Mouse (Mus musculus): ENCODE data around the gene Aox4. TPM values are rescaled to one million over a fixed set of nuclear protein-coding genes. Genes with fewer than 3 reads are reported as not detected.

Gene Aox4
- not detected in 2 replicates for polyA plus RNA-seq (2012; ENCODE audit: insufficient read depth, insufficient read length, missing spikeins)

DNA sequence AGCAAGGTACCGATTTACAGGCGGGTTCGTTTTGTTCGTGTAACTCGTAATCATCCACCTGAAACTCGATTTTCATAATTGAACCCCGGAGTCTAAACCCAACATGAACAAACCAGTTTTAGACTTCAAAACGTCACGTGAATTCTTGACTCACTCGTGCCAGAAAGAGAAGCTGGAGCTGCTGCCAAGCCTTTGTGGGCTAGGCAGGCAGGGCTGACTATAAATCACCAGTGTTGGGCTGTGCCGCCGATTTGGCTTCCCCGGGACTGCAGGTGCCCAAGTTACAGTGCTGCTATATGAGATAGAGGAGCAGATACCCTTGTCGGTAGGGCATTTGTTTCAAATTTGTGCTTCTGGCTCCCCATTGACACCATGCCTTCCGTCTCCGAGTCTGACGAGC lies at the start of gene Aox4:
TSS of gene Aox4 (plus strand) at position 195 of the 400 bp plus-strand sequence.
- Histone ChIP-seq H3K4me3 (ENCODE audit: insufficient read depth, low read depth, low read length) (no peak within 1 kb of the TSS), H3K4me1 (ENCODE audit: control insufficient read depth, insufficient read depth, insufficient read length, low read length) (no peaks in the 10 kb centered on the region), H3K27ac (replicated peaks; ENCODE audit: low read depth, low read length) (no peak within 1 kb of the TSS)

DNA sequence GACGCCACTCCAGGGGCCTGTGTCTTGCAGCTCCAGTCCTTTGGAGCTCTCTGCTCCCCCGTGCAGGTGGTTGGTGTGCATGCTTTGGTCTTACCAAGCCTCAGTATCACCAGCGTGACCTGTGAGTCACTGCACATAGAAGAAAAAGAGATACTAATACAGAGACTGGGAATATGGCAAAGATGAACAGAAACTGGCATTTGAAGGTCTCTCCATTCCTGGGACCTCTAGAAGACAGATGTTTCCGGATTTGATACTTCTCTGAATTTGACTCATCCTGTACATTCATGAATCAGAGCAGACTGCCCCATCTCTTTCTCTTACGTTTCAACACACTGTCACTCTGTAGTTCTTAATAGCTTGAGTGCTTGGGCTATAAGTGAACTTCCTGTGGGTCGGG lies 40.3 kb upstream of the Aox4 start:
- H3K4me1 ChIP-seq (ENCODE audit: control insufficient read depth, insufficient read depth, insufficient read length, low read length) = no peaks in the 10 kb centered on the region
- H3K4me3 ChIP-seq (ENCODE audit: insufficient read depth, low read depth, low read length) = no peak overlapping the region
- H3K27ac ChIP-seq (replicated peaks; ENCODE audit: low read depth, low read length) = no peak overlapping the region

DNA sequence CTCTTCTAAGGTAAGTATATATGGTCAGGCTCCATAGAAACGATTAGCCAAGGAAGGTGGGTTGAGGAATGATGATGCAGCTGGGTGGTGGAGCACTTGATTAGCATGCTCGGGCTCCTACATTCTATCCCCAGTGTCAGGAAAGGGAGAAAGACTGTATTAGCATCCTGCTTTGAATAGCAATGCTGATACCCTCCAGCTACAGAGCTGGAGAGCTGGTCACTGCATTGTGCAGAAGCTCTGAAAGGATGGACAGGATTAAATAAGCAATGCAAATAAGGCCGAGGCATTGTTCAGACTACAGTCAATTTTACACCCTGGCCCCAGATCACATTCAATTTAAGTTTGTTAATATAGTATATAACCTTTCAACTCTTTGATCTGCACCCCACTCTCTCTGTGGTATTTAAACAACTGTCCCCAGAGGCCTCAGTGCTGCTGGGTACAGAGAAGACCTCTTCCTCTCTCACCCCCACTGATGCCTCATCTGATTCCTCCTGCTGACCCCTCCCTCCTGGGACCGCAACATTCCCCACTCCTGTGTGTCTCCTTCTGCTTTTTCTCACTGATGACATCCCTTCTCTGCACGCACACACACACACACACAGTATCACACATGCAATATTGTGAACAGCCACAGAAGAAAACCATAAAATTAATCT lies 21.6 kb upstream of the Aox4 start:
- Histone ChIP-seq H3K4me1 (ENCODE audit: control insufficient read depth, insufficient read depth, insufficient read length, low read length) (no peaks in the 10 kb centered on the region), H3K27ac (replicated peaks; ENCODE audit: low read depth, low read length) (no peak overlapping the region), H3K4me3 (ENCODE audit: insufficient read depth, low read depth, low read length) (no peak overlapping the region)

DNA sequence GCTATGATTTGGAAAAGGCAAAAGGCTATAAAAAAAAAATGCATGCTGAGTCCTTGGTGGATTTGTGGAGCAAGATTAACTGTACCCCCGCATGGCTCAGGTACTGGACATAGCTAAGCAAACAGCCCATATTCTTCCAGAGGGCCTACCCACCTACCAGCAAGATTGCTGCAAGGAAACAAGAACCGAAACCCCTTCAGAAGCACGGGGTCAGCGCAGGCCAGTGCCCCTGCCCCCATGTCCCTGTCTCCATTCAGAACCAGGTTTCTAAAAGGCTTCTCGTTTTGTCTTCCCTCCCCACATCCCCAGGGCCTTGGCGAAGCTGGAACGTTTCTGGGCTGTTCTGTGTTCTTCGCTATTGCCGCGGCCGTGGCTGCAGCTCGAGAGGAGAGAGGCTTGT lies 15.9 kb upstream of the Aox4 start:
- H3K4me3 ChIP-seq (ENCODE audit: insufficient read depth, low read depth, low read length) = no peak overlapping the region
- no peak overlapping the region for H3K27ac ChIP-seq (replicated peaks; ENCODE audit: low read depth, low read length)
- H3K4me1 ChIP-seq (ENCODE audit: control insufficient read depth, insufficient read depth, insufficient read length, low read length) = no peaks in the 10 kb centered on the region

DNA sequence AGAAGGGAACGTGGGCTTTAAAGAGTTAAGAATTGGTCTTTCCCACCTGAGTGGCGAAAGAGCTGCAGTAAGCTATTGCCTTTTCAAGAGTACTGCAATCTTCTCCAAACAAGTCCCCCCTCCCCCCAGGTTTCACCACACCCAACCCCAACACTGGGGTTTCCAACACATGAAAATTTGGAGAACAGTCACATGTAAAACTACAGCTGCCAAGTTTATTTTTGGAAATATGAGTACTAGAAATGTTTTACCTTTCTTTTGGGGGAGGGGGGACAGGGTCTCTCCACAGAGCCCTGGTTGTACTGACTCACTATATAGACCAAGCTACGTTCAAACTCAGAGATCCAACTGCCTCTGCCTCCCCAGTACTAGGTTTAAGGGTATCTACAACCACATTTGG lies 15.2 kb upstream of the Aox4 start:
- Histone ChIP-seq H3K4me1 (ENCODE audit: control insufficient read depth, insufficient read depth, insufficient read length, low read length) (no peaks in the 10 kb centered on the region), H3K4me3 (ENCODE audit: insufficient read depth, low read depth, low read length) (no peak overlapping the region), H3K27ac (replicated peaks; ENCODE audit: low read depth, low read length) (no peak overlapping the region)

DNA sequence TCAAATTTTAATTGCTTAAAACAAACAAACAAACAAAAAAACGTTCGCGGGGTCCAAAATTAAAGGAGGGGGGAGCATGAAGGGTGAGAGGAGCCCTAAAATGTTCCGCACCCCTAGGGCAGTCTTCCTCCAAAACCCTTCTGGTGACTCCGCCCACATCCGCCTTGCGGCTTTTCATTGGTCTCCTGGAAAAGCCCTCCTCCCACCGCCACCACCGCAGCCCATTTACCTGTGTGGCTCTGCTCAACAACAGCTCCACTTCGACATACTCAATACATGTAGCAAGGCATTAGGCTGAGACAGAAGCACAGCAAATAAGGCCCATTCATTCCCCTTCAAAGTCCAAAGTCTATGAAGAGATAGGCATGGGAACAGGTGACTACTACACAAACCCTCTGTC lies 14.7 kb upstream of the Aox4 start:
- Histone ChIP-seq H3K27ac (replicated peaks; ENCODE audit: low read depth, low read length) (no peak overlapping the region), H3K4me3 (ENCODE audit: insufficient read depth, low read depth, low read length) (no peak overlapping the region), H3K4me1 (ENCODE audit: control insufficient read depth, insufficient read depth, insufficient read length, low read length) (no peaks in the 10 kb centered on the region)

DNA sequence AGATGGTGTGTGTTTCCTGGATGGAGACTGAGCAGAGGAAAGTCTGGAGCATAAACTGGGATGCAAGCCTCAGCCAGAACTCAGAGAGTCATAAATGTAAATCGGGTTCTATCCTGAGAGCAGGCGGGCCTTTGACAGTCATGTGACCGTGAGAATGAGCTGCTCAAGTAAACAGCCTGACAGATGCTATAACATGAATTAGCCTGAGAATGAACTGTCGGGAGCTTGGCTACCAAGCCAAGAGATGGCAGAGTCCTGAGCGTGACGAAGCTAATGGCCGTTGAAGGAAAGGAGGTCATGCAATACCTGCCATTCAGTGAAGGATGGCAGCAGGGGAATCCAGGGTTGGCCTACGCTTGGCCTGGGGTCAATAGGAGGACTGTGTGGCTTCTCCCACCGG lies 13.2 kb upstream of the Aox4 start:
- no peak overlapping the region for H3K4me3 ChIP-seq (ENCODE audit: insufficient read depth, low read depth, low read length)
- no peak overlapping the region for H3K27ac ChIP-seq (replicated peaks; ENCODE audit: low read depth, low read length)
- H3K4me1 ChIP-seq (ENCODE audit: control insufficient read depth, insufficient read depth, insufficient read length, low read length) = no peaks in the 10 kb centered on the region

DNA sequence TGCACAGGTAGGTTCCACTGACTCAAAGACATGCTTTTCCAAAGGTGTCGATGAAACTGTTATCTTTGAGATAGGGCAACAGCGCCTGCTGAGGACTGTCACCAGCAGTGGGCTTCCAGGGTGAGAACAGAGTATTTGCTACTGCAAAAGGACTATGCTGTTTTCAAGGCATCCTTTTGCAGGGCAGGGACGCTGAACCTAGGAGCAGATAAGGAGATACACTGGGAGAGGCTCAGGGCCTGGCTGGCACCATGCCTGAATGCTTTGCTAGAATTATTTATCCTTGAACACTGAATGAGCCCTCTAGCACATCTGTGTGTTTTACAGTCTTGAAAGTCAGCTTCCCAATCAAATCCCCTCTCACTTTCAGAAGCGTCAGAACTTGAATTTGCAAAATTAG lies 11.8 kb upstream of the Aox4 start:
- Histone ChIP-seq H3K4me1 (ENCODE audit: control insufficient read depth, insufficient read depth, insufficient read length, low read length) (no peaks in the 10 kb centered on the region), H3K27ac (replicated peaks; ENCODE audit: low read depth, low read length) (no peak overlapping the region), H3K4me3 (ENCODE audit: insufficient read depth, low read depth, low read length) (no peak overlapping the region)

DNA sequence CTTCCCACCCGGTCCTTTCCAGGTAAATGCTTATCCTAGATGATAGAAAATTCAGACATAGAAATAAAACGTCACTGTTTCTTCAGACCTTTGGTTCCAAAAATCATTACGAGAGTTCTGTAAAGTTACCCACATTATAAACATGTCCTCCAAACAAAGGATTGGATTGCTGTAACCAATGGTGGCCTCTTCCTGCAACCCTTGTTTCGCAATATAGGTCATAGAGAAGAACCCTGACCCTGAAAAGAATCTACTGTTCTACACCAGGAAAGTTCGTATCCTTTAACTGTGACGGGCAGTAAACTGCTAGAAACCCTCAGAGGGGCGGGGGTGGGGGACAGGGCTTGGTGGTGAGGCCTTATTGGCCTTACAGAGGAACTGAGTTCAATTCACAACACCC lies 2.6 kb downstream of the Aox4 start:
- Histone ChIP-seq H3K4me1 (ENCODE audit: control insufficient read depth, insufficient read depth, insufficient read length, low read length) (no peaks in the 10 kb centered on the region), H3K27ac (replicated peaks; ENCODE audit: low read depth, low read length) (no peak overlapping the region), H3K4me3 (ENCODE audit: insufficient read depth, low read depth, low read length) (no peak overlapping the region)

DNA sequence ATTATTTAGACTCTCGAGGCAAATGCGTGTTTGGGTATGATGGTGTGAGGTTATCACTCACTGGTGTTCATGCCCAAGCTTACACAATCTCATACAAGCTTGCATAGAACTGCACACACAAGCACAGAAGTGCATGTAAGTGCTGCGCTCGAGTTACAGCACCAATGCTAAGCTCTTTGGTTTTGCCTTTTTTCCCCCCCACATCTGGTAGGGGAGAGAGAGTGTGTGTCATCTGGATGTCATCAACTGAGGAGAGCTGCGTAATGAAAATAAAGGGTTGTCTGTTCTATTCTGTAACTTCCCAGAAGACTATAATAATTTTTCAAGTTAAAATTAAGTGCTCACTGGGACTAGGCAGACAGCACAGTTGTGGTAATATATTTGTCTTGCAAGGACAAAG lies 3.6 kb downstream of the Aox4 start:
- Histone ChIP-seq H3K27ac (replicated peaks; ENCODE audit: low read depth, low read length) (no peak overlapping the region), H3K4me1 (ENCODE audit: control insufficient read depth, insufficient read depth, insufficient read length, low read length) (no peaks in the 10 kb centered on the region)

DNA sequence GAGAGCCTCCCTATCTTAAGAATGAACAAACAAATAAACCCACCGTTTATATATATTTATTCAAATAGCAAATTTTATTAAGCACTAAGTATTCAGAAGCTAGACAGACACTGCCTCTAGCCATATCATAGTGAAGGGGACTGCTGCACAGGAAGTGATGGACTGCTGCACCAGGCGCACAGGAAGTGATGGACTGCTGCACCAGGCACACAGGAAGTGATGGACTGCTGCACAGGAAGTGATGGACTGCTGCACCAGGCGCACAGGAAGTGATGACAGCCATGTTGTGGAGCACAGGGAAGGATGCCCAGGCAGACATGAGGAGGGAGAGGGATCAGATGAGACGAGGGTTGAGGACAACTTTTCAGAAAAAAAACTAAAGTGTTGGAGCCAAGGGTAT lies 5.2 kb downstream of the Aox4 start:
- Histone ChIP-seq H3K4me3 (ENCODE audit: insufficient read depth, low read depth, low read length) (no peak overlapping the region), H3K27ac (replicated peaks; ENCODE audit: low read depth, low read length) (no peak overlapping the region), H3K4me1 (ENCODE audit: control insufficient read depth, insufficient read depth, insufficient read length, low read length) (no peaks in the 10 kb centered on the region)

More for the DNA sequence above, 3.6 kb downstream of the Aox4 start:
- no peak overlapping the region for H3K4me3 ChIP-seq (ENCODE audit: insufficient read depth, low read depth, low read length)

DNA sequence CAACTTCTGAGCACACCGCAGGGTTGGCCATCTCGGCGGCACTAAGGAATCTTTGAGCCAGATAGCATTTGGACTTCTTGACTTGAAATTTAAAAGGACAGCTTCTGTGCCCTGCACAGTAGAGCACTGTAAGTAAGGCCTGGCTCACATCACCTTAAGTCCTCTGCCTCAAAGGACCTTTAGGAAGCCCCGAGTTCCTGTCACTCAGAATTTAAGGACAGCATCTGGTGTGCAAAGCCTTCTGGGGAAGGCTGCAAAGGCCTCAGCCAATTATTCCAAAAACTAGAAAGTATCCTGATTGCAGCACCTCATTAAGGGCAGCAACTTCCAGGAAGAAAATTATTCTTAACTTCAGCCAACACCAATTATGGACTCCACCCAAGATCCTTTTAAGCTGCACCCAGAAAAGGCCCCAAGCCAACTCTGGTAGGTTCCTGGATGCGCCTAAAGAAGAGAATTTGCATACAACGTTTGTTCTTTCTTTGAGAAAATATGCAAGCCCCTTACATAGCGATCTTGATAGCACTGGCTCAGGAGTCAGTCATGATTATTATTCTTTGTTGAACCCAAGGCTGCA lies 5.8 kb downstream of the Aox4 start:
- no peak overlapping the region for H3K4me3 ChIP-seq (ENCODE audit: insufficient read depth, low read depth, low read length)
- no peaks in the 10 kb centered on the region for H3K4me1 ChIP-seq (ENCODE audit: control insufficient read depth, insufficient read depth, insufficient read length, low read length)
- H3K27ac ChIP-seq (replicated peaks; ENCODE audit: low read depth, low read length) = no peak overlapping the region

DNA sequence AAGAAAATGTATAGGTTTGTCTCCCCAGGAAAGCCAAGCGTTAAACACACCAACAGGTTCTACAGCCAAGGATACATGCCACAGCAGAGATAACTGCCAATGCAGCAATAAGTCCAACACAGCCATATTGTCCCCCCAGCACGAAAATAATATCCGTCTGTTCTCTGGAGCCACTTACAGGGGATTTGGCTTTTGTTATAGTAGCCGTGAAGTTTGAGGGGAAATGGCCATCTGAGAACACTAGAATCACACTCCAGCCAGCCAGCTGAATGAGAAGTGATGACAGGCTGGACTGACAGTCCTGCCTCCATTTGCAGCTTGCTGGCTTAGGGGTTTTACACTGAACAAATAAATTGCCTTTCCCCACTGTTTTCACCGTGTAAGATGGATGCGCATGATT lies 10.9 kb downstream of the Aox4 start:
- no peak overlapping the region for H3K27ac ChIP-seq (replicated peaks; ENCODE audit: low read depth, low read length)
- no peak overlapping the region for H3K4me3 ChIP-seq (ENCODE audit: insufficient read depth, low read depth, low read length)
- no peaks in the 10 kb centered on the region for H3K4me1 ChIP-seq (ENCODE audit: control insufficient read depth, insufficient read depth, insufficient read length, low read length)

DNA sequence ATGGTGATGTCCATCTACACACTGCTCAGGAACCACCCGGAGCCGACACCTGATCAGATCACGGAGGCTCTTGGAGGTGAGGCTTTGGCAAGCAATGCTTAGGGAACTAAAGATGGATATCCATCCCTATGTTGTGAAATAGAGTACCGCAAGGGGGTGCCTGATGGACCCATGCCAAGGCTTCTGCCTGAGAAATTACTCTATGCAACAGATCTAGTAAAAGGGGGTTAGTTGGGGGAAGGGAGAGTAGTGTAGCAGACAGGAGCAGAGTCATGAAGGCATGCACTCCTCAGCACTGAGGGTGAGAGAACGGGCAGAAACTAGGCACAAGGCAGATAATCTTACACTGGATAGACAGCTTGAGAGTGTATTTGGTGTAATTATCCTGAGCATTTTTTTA lies 11.7 kb downstream of the Aox4 start:
- no peak overlapping the region for H3K4me3 ChIP-seq (ENCODE audit: insufficient read depth, low read depth, low read length)
- no peak overlapping the region for H3K27ac ChIP-seq (replicated peaks; ENCODE audit: low read depth, low read length)

DNA sequence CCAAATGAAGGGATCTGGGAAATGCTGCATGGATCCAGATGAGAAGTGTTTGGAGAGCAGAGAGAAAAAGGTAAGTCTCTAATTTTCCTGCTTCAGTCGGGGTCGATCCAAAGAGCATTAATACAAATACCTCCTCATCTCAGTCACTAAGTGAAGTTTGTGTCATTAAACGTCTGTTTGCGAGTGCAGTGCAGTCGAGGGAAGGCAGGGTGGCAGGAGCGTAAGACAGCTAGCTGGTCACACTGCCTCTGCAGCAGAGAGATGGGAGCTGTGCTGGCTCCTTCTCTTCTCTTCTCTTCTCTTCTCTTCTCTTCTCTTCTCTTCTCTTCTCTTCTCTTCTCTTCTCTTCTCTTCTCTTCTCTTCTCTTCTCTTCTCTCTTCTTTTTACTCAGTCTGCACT lies 17.9 kb downstream of the Aox4 start:
- no peak overlapping the region for H3K4me3 ChIP-seq (ENCODE audit: insufficient read depth, low read depth, low read length)
- H3K27ac ChIP-seq (replicated peaks; ENCODE audit: low read depth, low read length) = no peak overlapping the region
- no peaks in the 10 kb centered on the region for H3K4me1 ChIP-seq (ENCODE audit: control insufficient read depth, insufficient read depth, insufficient read length, low read length)

More for the DNA sequence above, 11.7 kb downstream of the Aox4 start:
- no peaks in the 10 kb centered on the region for H3K4me1 ChIP-seq (ENCODE audit: control insufficient read depth, insufficient read depth, insufficient read length, low read length)

DNA sequence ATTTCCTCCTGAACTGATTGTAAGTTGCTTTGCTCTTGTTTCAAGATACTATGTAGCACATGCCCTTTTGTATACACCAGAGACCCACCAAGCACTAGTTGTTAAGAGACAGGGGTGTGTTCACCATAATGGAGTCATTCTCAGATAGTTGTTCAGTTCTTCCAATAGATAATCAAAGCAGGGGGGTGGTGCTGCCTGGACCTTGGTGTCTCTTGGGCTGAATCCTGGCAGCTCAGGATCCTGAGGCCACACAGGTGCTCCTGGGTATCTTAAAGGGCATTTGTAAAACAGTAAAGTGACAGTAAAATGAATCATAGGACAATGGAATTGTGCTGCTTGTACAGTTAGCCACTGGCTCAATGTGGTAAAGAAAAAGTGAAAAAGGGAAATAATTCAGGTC lies 18.7 kb downstream of the Aox4 start:
- Histone ChIP-seq H3K4me3 (ENCODE audit: insufficient read depth, low read depth, low read length) (no peak overlapping the region), H3K27ac (replicated peaks; ENCODE audit: low read depth, low read length) (no peak overlapping the region), H3K4me1 (ENCODE audit: control insufficient read depth, insufficient read depth, insufficient read length, low read length) (no peaks in the 10 kb centered on the region)

Measured in brown adipose tissue, adult 24 weeks (tissue).